Mouse (Mus musculus): Measurements from ENCODE around the gene Dst. TPM values are rescaled to one million over a fixed set of nuclear protein-coding genes. Genes with fewer than 3 reads are reported as not detected.

The Dst gene
- total and polyA plus RNA-seq, 3 experiments = 0.08 to 0.60 TPM; not detected in 1

DNA sequence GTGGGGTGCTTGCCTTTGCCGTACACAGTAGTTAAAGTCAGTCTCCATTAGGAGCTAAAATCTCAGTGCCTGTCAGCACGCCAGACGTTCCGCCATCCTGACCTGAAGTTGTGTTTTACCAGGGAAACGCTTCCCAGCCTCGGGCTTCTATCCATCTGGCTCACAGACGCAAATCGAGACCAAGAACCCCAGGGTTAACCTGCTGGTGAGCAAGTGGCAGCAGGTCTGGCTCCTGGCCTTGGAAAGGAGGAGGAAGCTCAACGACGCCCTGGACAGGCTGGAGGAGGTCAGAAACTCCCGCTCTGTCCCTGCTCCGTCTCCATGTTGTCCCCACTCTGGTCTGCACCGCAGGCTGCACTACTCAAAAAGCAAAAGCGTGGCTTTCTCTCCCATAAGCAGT is 385.2 kb downstream of the Dst start:
- H3K9ac ChIP-seq (ENCODE audit: control insufficient read depth, low read depth, low read length, poor library complexity, severe bottlenecking) = no peak overlapping the region
- no peak for DNase-seq (ENCODE audit: low read depth, low spot score)
- no peaks in the 10 kb centered on the region for H3K79me2 ChIP-seq (ENCODE audit: control insufficient read depth, insufficient read depth, low read length, poor library complexity)
- no peak overlapping the region for H3K27ac ChIP-seq (ENCODE audit: control insufficient read depth, low read depth, low read length)
- no peaks in the 10 kb centered on the region for H3K9me3 ChIP-seq (replicated peaks; ENCODE audit: insufficient read depth, low read length)
- no peak overlapping the region for H3K4me3 ChIP-seq (ENCODE audit: control insufficient read depth in 1 of 2, insufficient read depth in 1 of 2, low read depth in 2 of 2, low read length in 2 of 2)
- no peaks in the 10 kb centered on the region for H3K4me1 ChIP-seq (ENCODE audit: control insufficient read depth in 1 of 2, insufficient read depth in 2 of 2, low read length in 2 of 2)
- no peaks in the 10 kb centered on the region for H3K27me3 ChIP-seq (ENCODE audit: control insufficient read depth in 1 of 2, insufficient read depth in 2 of 2, low read length in 2 of 2)
- no peaks in the 10 kb centered on the region for H3K36me3 ChIP-seq (ENCODE audit: control insufficient read depth in 1 of 2, insufficient read depth in 2 of 2, low read length in 2 of 2)
- TF ChIP-seq ETS1 (IDR thresholded peaks at IDR 0.05; ENCODE audit: low read depth, low read length) (no peak), MYC (IDR thresholded peaks at IDR 0.05; ENCODE audit: low read depth, low read length) (no peak), MXI1 (IDR thresholded peaks at IDR 0.05; ENCODE audit: low read depth, low read length) (no peak), POLR2A (IDR thresholded peaks at IDR 0.05; ENCODE audit: control insufficient read depth in 1 of 2, insufficient read depth in 1 of 2, low read depth in 1 of 2, low read length in 2 of 2, poor library complexity in 1 of 2) (no peak), KAT2A (conservative IDR thresholded peaks at IDR 0.05; ENCODE audit: low read depth, low read length) (no peak), SMC3 (IDR thresholded peaks at IDR 0.05; ENCODE audit: low read depth, low read length) (no peak), JUND (IDR thresholded peaks at IDR 0.05; ENCODE audit: low read depth, low read length) (no peak), MAZ (IDR thresholded peaks at IDR 0.05; ENCODE audit: low read depth, low read length) (no peak), POLR2AphosphoS2 (IDR thresholded peaks at IDR 0.05; ENCODE audit: low read length) (no peak), MEF2A (IDR thresholded peaks at IDR 0.05; ENCODE audit: extremely low read depth, insufficient replicate concordance, low read depth, low read length, poor library complexity, severe bottlenecking) (no peak), RAD21 (IDR thresholded peaks at IDR 0.05; ENCODE audit: low read depth, low read length) (no peak)

GRCm38 (mm10) chr1:34297636-34298035 is 389.6 kb downstream of the Dst start:
- DNase-seq (ENCODE audit: low read depth, low spot score) = no peak
- no peaks in the 10 kb centered on the region for H3K79me2 ChIP-seq (ENCODE audit: control insufficient read depth, insufficient read depth, low read length, poor library complexity)
- no peak overlapping the region for H3K9ac ChIP-seq (ENCODE audit: control insufficient read depth, low read depth, low read length, poor library complexity, severe bottlenecking)
- no peak overlapping the region for H3K4me3 ChIP-seq (ENCODE audit: control insufficient read depth in 1 of 2, insufficient read depth in 1 of 2, low read depth in 2 of 2, low read length in 2 of 2)
- no peaks in the 10 kb centered on the region for H3K4me1 ChIP-seq (ENCODE audit: control insufficient read depth in 1 of 2, insufficient read depth in 2 of 2, low read length in 2 of 2)
- H3K36me3 ChIP-seq (ENCODE audit: control insufficient read depth in 1 of 2, insufficient read depth in 2 of 2, low read length in 2 of 2) = no peaks in the 10 kb centered on the region
- no peaks in the 10 kb centered on the region for H3K9me3 ChIP-seq (replicated peaks; ENCODE audit: insufficient read depth, low read length)
- H3K27me3 ChIP-seq (ENCODE audit: control insufficient read depth in 1 of 2, insufficient read depth in 2 of 2, low read length in 2 of 2) = no peaks in the 10 kb centered on the region
- TF ChIP-seq ZMIZ1 (IDR thresholded peaks at IDR 0.05; ENCODE audit: low read depth, low read length) = no peak
- no peak for TF ChIP-seq USF2 (IDR thresholded peaks at IDR 0.05; ENCODE audit: borderline replicate concordance in 1 of 2, insufficient read depth in 1 of 2, low read depth in 1 of 2, low read length in 2 of 2)
- TF ChIP-seq MXI1 (IDR thresholded peaks at IDR 0.05; ENCODE audit: low read depth, low read length) = no peak
- no peak for TF ChIP-seq MAZ (IDR thresholded peaks at IDR 0.05; ENCODE audit: low read depth, low read length)
- TF ChIP-seq MAX (IDR thresholded peaks at IDR 0.05; ENCODE audit: low read length) = no peak
- no peak for TF ChIP-seq ZC3H11A (IDR thresholded peaks at IDR 0.05; ENCODE audit: low read depth, low read length)
- no peak for TF ChIP-seq ELF1 (IDR thresholded peaks at IDR 0.05; ENCODE audit: low read depth, low read length)
- TF ChIP-seq RAD21 (IDR thresholded peaks at IDR 0.05; ENCODE audit: low read depth, low read length) = no peak
- TF ChIP-seq POLR2AphosphoS2 (IDR thresholded peaks at IDR 0.05; ENCODE audit: low read length) = no peak
- TF ChIP-seq HCFC1 (IDR thresholded peaks at IDR 0.05; ENCODE audit: low read depth, low read length) = no peak
- TF ChIP-seq KAT2A (conservative IDR thresholded peaks at IDR 0.05; ENCODE audit: low read depth, low read length) = no peak
- TF ChIP-seq MAFK (IDR thresholded peaks at IDR 0.05; ENCODE audit: borderline replicate concordance, low read depth, low read length) = no peak
- TF ChIP-seq JUND (IDR thresholded peaks at IDR 0.05; ENCODE audit: low read depth, low read length) = no peak
- TF ChIP-seq MEF2A (IDR thresholded peaks at IDR 0.05; ENCODE audit: extremely low read depth, insufficient replicate concordance, low read depth, low read length, poor library complexity, severe bottlenecking) = no peak
- TF ChIP-seq NRF1 (IDR thresholded peaks at IDR 0.05; ENCODE audit: insufficient read depth, low read depth, low read length, poor library complexity, severe bottlenecking) = no peak
- no peak for TF ChIP-seq EP300 (IDR thresholded peaks at IDR 0.05; ENCODE audit: low read depth in 1 of 2, low read length in 2 of 2)
- no peak for TF ChIP-seq NELFE (IDR thresholded peaks at IDR 0.05; ENCODE audit: low read depth, low read length)
- TF ChIP-seq ZNF384 (IDR thresholded peaks at IDR 0.05; ENCODE audit: low read depth, low read length) = no peak
- H3K27ac ChIP-seq (ENCODE audit: control insufficient read depth, low read depth, low read length) = no peak overlapping the region

All from MEL (cell line).